Mouse (Mus musculus) E14TG2a.4 (cell line): ENCODE measurements around the gene Kcnn4.

Source experiments
- CTCF ChIP-seq: conservative IDR thresholded peaks from 2 replicates; pipeline ENCODE4 v1.5.1; 2014; ENCODE audit warnings: low read length
- NANOG ChIP-seq: IDR thresholded peaks from 2 replicates; pipeline ENCODE4 v1.6.1; 2014; ENCODE audit warnings: borderline replicate concordance, low read length, mixed read lengths
- POU5F1 ChIP-seq: IDR thresholded peaks from 2 replicates; pipeline ENCODE4 v1.6.1; 2014; ENCODE audit warnings: low read length, borderline replicate concordance

GRCm38 (mm10) chr7:24384827-24385226 is 14.8 kb downstream of the Kcnn4 start:
- TF ChIP-seq CTCF (peak; percentile 84), NANOG (no peak), POU5F1 (no peak)
